Mouse (Mus musculus) limb, embryonic 11.5 days (tissue): ENCODE measurements at regions not wholly inside any gene's neighbourhood (a gene's known extent, or its start where the extent isn't known, plus 50 kb on each side); places are given as distances from the start of the nearest gene placed in this dataset.

Experiments
- ATAC-seq: fragments of 200-750 bp; cut with Nextera tagmentation; 2 replicates; pipeline ENCODE4 v1.8.0; 2017; ENCODE audit warnings: low read depth; ENCODE audit not compliant: insufficient number of reproducible peaks, low FRiP score, low TSS enrichment
- DNase-seq: peaks from one replicate; pipeline ENCODE4 v3.0.0-alpha.2; 2015; ENCODE audit warnings: low spot score
- H3K27ac ChIP-seq: fragments of 300-500 bp; sonication (generic); replicated peaks from 2 replicates; pipeline ENCODE4 v1.5.1; 2014; ENCODE audit warnings: low read depth, mild to moderate bottlenecking, low read length
- H3K27me3 ChIP-seq: fragments of 300-500 bp; sonication (generic); 2 replicates; pipeline ENCODE4 v1.6.1; 2014; ENCODE audit warnings: mild to moderate bottlenecking, low read length, mixed read lengths; ENCODE audit not compliant: control insufficient read depth, insufficient read depth
- H3K36me3 ChIP-seq: fragments of 300-500 bp; sonication (generic); 2 replicates; pipeline ENCODE4 v1.6.1; 2014; ENCODE audit warnings: mild to moderate bottlenecking, low read length, moderate library complexity, mixed read lengths; ENCODE audit not compliant: control insufficient read depth, insufficient read depth
- H3K4me1 ChIP-seq: fragments of 300-500 bp; sonication (generic); 2 replicates; pipeline ENCODE4 v1.6.1; 2014; ENCODE audit warnings: low read length, mixed read lengths; ENCODE audit not compliant: control insufficient read depth, insufficient read depth
- H3K4me2 ChIP-seq: fragments of 300-500 bp; sonication (generic); 2 replicates; pipeline ENCODE4 v1.6.1; 2014; ENCODE audit warnings: low read depth, mild to moderate bottlenecking, moderate library complexity; ENCODE audit not compliant: severe bottlenecking
- H3K4me3 ChIP-seq: fragments of 300-500 bp; sonication (generic); 2 replicates; pipeline ENCODE4 v1.5.1; 2014; ENCODE audit warnings: low read depth, low read length
- H3K9ac ChIP-seq: fragments of 300-500 bp; sonication (generic); 2 replicates; pipeline ENCODE4 v1.6.1; 2014; ENCODE audit warnings: mild to moderate bottlenecking, low read length
- H3K9me3 ChIP-seq: fragments of 300-500 bp; sonication (generic); 2 replicates; pipeline ENCODE4 v1.6.1; 2016; ENCODE audit warnings: low read length; ENCODE audit not compliant: control insufficient read depth
- WGBS: fragments of 180-500 bp; shearing (Covaris S2); extraction: QIAGEN DNeasy Blood & Tissue Kit; methylation state at CpG from one replicate; pipeline ENCODE4 v1.1.7; 2014; 5-methylcytosine and 5-hydroxymethylcytosine counted together

DNA sequence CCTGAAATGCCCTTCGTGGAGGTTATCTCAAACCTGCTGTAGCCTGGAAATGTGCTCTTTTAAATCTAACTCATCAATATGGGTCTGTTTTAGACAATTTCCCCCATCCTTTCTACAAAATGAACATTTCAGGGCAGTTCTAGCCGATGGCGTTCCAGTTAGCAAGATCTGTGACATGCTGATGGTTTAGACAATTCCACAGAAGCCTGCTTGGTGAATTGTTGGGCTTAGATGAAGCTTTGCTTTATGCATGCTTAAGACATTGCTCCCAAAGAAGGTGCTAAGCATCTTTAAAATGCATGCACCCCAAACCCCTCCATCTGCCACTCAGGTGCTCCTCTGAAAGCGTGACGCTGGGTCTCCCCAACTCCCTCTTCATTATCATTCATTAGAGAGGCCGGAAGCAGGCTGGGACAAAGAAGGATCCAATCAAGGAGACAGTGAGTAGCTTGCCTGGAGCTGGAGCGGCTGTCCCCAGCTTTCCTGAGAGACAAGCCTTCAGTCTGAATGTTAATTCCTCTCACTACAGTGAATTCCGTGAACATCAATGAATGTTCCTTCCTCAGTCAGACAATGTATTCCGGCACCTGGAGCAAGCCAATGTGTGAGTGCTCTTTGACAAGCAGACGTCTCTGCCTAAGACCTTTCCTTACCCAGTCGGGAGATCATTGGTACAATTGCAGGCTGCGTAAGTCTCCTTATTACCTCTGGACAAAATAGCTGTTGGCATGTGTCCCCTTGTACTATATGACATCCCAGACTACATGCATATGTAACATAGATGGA lies 127.0 kb upstream of the Sgk1 start:
- H3K4me1 ChIP-seq: no peaks in the 10 kb centered on the region
- WGBS: 71% methylated on average over 12 of the region's 12 CpGs
- no peak for ATAC-seq
- no peak overlapping the region for H3K9ac ChIP-seq
- no peaks in the 10 kb centered on the region for H3K9me3 ChIP-seq
- DNase-seq: no peak
- no peaks in the 10 kb centered on the region for H3K27me3 ChIP-seq
- H3K27ac ChIP-seq: no peak overlapping the region
- H3K4me3 ChIP-seq: no peak overlapping the region
- no peaks in the 10 kb centered on the region for H3K36me3 ChIP-seq
- H3K4me2 ChIP-seq: no peak overlapping the region

DNA sequence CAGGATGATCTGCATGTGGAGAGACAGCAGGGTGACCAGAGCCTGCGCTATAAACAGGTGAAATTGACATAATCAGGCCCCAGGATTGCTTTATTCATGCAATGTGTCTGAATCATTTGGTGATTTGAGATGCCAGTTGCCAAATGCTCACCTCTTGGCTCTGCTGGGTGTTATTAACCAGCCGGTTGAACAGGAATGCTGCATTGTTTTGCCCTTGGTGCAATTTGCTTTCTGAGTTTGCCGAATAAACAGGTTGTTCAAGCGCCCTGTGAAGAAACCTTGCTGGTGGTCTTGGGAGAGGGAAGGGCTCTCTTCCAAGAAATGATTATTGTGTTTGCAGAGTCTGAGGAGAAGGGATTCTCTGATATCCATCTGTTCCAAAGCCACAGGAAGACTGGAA lies 126.3 kb upstream of the Sgk1 start:
- no peak overlapping the region for H3K4me2 ChIP-seq
- ATAC-seq (no peak), DNase-seq (no peak)
- H3K9ac ChIP-seq: no peak overlapping the region
- H3K4me1 ChIP-seq: no peaks in the 10 kb centered on the region
- WGBS: 86% methylated on average over 4 of the region's 4 CpGs
- H3K27me3 ChIP-seq: no peaks in the 10 kb centered on the region
- H3K4me3 ChIP-seq: no peak overlapping the region
- no peaks in the 10 kb centered on the region for H3K36me3 ChIP-seq
- no peaks in the 10 kb centered on the region for H3K9me3 ChIP-seq
- no peak overlapping the region for H3K27ac ChIP-seq

DNA sequence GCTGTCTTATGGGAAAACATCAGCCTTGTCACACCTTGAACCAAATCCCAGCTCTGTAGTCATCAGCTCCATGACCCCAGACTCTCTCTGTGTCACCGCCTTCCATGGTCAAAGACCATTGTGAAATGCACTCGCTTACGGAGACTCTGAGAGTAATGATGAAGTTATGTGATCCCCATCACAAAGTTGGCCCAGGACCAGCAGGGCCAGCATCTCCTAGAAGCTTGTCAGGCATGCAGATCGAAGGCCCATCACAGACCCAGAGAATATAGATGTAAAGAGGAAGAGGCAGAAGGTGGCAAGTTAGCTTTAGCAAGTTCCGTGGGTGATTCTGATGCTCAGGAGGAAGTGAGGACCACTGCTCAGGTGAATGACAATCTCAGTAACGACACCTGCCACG lies 125.2 kb upstream of the Sgk1 start:
- Histone ChIP-seq H3K4me2 (no peak overlapping the region), H3K36me3 (no peaks in the 10 kb centered on the region), H3K27me3 (no peaks in the 10 kb centered on the region), H3K27ac (no peak overlapping the region), H3K4me1 (no peaks in the 10 kb centered on the region), H3K9ac (no peak overlapping the region), H3K9me3 (no peaks in the 10 kb centered on the region), H3K4me3 (no peak overlapping the region)
- ATAC-seq (no peak), DNase-seq (no peak)
- WGBS: 93% methylated on average over 7 of the region's 7 CpGs

DNA sequence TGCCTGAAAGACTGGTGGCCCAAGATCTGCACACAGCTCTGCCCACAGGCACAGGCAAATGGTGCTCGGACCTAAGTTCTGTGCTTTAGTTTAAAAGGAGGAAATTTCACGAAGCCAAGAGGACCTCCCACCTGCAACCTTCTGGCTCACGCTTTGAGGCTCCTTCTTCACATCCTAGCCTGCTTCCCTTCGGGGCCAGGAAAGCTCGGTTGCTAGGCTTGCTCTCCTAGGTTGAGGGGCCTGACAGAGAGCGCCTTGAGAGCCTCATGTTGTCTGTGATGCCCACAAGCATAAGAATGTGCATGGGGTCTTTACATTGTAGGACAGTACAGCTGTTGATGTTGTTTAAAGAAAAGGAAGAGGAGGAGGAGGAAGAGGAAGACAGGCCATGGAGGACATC lies 123.9 kb upstream of the Sgk1 start:
- Histone ChIP-seq H3K4me1 (no peaks in the 10 kb centered on the region), H3K9ac (no peak overlapping the region), H3K4me2 (no peak overlapping the region), H3K27ac (no peak overlapping the region), H3K36me3 (no peaks in the 10 kb centered on the region), H3K4me3 (no peak overlapping the region), H3K27me3 (no peaks in the 10 kb centered on the region), H3K9me3 (no peaks in the 10 kb centered on the region)
- 83% methylated on average over 6 of the region's 6 CpGs for WGBS
- DNase-seq (no peak), ATAC-seq (no peak)

DNA sequence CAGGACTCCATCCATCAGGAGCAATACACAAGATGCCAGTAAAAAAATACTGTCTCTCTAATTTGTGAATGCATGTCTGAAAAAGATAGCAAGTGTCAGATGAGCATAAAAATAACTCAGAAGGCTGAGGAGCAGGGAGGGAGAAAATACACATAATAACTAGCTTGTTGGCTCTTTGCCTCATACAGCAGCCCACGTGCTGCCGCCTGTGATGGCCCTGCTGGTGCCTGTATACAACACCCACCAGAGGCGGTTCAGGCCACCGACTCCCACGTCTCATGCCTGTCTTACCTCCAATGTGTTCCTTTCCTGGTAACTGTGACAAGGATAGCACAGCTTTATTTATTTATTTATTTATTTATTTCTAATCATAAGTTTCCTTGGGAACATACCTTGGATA lies 119.5 kb upstream of the Sgk1 start:
- H3K4me1 ChIP-seq: no peaks in the 10 kb centered on the region
- no peaks in the 10 kb centered on the region for H3K9me3 ChIP-seq
- no peaks in the 10 kb centered on the region for H3K27me3 ChIP-seq
- H3K27ac ChIP-seq: no peak overlapping the region
- no peaks in the 10 kb centered on the region for H3K36me3 ChIP-seq
- H3K4me3 ChIP-seq: no peak overlapping the region
- DNase-seq (no peak), ATAC-seq (no peak)
- H3K9ac ChIP-seq: no peak overlapping the region
- 91% methylated on average over 5 of the region's 5 CpGs for WGBS
- H3K4me2 ChIP-seq: no peak overlapping the region

DNA sequence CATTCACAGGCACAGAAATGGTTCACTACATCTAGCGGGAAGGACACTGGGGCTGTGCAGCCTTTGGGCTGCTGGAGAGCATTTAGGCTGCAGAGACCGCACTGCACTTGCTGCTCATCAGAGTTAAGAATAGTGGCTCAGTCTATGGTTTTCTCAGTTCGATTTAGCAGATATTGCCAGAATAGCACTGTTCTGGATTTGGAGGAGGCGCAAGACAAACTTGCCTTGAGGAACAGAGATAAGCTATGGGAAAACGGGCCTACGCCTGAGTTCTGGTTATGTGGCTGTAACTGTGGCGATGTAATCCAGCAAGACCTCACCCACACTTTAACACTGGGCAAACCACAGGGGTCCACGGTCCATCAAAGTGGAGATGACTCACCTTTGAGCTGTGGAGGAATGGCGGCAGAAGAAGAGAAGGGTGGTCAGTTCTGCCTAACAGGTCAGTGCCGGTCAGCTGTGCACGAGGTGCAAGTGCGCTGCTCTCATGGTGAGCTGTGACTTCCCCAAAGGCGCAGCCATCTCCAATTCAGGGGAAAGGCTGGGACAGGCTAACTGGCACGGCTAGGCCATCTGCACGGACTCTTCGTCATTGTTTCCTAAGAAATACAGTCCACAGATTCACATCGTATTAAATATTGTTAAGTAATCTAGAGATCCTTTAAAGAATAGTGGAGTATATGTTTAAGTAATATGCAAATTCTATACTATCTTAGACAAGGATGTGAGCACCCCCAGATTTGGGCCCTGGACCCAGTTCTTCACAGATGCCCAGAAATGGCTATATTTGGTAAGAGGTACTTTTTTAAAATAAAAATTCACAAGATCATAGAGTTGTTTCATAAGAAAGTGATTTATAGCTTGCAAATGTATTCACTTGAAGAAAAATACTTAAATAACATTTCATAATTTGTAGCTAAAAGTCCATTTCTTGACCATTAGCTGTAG lies 118.7 kb upstream of the Sgk1 start:
- no peak overlapping the region for H3K27ac ChIP-seq
- H3K36me3 ChIP-seq: no peaks in the 10 kb centered on the region
- no peak overlapping the region for H3K4me2 ChIP-seq
- no peak overlapping the region for H3K9ac ChIP-seq
- no peak overlapping the region for H3K4me3 ChIP-seq
- no peak for DNase-seq
- no peaks in the 10 kb centered on the region for H3K9me3 ChIP-seq
- no peaks in the 10 kb centered on the region for H3K27me3 ChIP-seq
- H3K4me1 ChIP-seq: no peaks in the 10 kb centered on the region
- 92% methylated on average over 17 of the region's 17 CpGs for WGBS
- no peak for ATAC-seq

DNA sequence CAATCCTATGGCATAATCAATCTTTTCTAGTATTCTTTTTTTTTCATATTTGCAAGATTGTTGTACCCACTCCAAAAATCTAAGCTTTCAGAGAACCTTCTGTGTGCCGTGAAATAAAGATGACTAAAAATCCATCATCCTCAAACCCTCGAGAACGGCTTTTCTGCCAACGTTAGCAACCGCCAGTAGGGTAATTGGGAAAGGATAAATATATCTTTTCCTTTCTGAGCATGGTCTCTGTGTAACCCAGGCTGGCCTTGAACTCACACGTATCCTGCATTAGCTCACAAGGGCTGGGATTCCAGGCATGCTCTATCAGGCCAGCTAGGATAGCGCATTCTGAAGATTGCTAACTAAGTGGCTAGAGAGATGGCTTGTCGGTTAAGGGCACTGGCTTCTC lies 117.9 kb upstream of the Sgk1 start:
- H3K27me3 ChIP-seq: no peaks in the 10 kb centered on the region
- no peak overlapping the region for H3K4me3 ChIP-seq
- no peak overlapping the region for H3K4me2 ChIP-seq
- no peak for DNase-seq
- no peaks in the 10 kb centered on the region for H3K36me3 ChIP-seq
- 87% methylated on average over 8 of the region's 8 CpGs for WGBS
- no peak overlapping the region for H3K27ac ChIP-seq
- ATAC-seq: no peak
- H3K9ac ChIP-seq: no peak overlapping the region
- H3K4me1 ChIP-seq: no peaks in the 10 kb centered on the region
- no peaks in the 10 kb centered on the region for H3K9me3 ChIP-seq

DNA sequence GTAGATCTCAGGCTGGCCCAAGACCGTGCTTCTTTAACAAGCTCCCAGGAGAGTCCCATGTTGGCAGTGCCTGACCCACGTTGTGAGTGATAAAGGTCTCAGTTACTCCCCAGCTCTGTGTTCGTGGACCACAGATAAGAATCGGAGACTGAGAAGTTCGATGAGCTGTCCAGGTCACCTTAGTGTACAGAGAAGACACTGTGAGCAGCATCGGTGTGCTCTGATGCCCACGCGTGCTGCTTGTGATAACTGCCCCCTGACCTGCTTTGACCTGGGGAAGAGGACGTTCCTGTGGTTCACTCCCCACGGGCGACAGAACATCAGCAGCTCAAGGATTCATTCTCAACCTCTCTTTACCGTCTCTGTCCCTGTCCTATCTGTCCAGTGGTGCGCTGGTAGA lies 117.1 kb upstream of the Sgk1 start:
- H3K4me3 ChIP-seq: no peak overlapping the region
- DNase-seq (no peak), ATAC-seq (no peak)
- H3K36me3 ChIP-seq: no peaks in the 10 kb centered on the region
- no peaks in the 10 kb centered on the region for H3K4me1 ChIP-seq
- no peak overlapping the region for H3K9ac ChIP-seq
- H3K4me2 ChIP-seq: no peak overlapping the region
- no peaks in the 10 kb centered on the region for H3K9me3 ChIP-seq
- 85% methylated on average over 13 of the region's 13 CpGs for WGBS
- no peaks in the 10 kb centered on the region for H3K27me3 ChIP-seq
- H3K27ac ChIP-seq: no peak overlapping the region
